Mouse (Mus musculus) G1E-ER4 (cell line): ENCODE measurements around the gene Ttc28. TPM values are rescaled to one million over a fixed set of nuclear protein-coding genes. Genes with fewer than 3 reads are reported as not detected.

Experiments
- GATA1 ChIP-seq: IDR thresholded peaks from one replicate; pipeline ENCODE4 v1.8.0; 2012; ENCODE audit warnings: low read length, inconsistent platforms
- polyA plus RNA-seq: library from polyadenylated mRNA; stranded (reverse); fragments of >175 nt; gene quantifications from 2 replicates; pipeline ENCODE4 v1.2.3, GENCODE M21; 2012

The Ttc28 gene
- polyA plus RNA-seq, 1 experiment: 0.62 TPM

DNA sequence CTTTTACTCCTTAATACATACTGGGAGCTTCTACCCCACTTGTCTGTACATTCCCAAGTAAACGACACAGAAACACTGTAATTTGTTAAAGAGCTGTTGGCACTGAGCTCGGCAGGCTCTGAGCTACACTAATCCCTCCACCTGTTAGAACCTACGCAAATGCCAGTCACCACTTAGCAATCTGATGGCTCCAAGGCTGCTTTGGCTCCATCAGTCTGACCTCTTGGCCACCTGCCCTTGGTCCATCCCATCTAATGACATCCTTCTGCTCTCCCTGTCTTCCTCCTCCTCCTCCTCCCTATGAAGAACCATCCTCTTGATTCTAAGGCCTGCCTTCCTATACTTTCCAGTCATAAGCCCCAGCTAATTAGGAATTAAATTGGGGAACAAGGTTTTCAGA is 437.9 kb downstream of the Ttc28 start:
- no peak for TF ChIP-seq GATA1

- no peak for TF ChIP-seq GATA1
Observed at GRCm38 (mm10) chr5:111318946-111319345, 439.3 kb downstream of the Ttc28 start.

DNA sequence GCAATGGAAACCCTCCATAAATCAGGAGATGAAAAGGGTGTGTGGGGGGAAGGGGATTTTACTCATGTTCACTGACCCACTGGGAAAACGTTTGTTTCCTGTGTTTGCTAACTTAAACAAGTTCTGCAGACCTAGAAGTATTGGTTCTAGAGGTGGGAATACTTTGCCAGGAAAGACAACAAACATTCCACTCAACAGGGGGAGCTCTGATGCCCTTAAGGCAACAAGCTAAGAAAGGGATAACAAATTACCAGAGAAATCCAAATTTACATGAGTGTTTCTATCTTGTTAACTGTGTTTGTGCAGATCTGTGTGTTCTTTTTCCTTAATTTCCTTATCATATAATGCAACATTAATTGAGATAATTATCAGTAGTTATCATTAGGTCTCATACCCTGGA is 446.2 kb downstream of the Ttc28 start:
- no peak for TF ChIP-seq GATA1

- no peak for TF ChIP-seq GATA1
Observed at GRCm38 (mm10) chr5:111327420-111327819, 447.8 kb downstream of the Ttc28 start.

DNA sequence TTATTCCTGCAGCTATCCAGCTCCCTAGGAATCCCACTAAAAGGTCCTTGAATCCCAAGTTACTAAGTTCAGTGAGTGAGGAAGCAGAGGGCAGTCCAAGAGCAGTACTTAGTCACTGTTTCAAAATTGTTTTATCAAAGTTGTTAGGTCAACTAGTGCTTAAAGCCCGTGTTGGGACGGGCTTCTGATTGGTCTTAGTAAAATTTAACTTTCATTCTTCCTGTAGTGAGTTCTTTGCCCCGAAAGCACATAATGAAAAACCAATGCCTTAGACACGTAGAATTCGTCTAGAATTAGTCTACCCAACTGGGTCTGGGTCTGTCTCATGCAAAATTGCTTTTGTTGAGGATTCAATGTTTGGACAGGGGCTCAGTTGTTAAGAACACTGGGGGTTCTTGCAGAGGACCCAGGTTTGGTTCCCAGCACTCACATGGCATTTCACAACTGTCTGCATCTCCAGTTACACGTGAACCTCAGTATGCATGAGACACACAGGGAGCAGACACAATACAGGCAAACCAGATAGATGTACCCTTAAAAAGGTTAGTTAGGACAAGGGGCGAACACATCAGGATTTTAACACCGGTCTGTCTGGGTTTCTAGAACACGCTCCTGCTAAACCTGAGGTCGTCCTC is 450.3 kb downstream of the Ttc28 start:
- no peak for TF ChIP-seq GATA1

- no peak for TF ChIP-seq GATA1
Observed at GRCm38 (mm10) chr5:111330417-111331098, 451.0 kb downstream of the Ttc28 start, which contains the start of gene Pitpnb. Gene Pitpnb (plus strand): TSS chr5:111330763.

- TF ChIP-seq GATA1: no peak
Observed at GRCm38 (mm10) chr5:111331099-111331435, 451.5 kb downstream of the Ttc28 start.

- no peak for TF ChIP-seq GATA1
Observed at GRCm38 (mm10) chr5:111335939-111336691, 456.5 kb downstream of the Ttc28 start.

Other genes starting within 250 kb of the Ttc28 start
- gene Noc4l, start 226.4 kb upstream of the Ttc28 start, polyA plus RNA-seq: 228 and 255 TPM in 2 replicates
- gene Ddx51, start 226.4 kb upstream of the Ttc28 start, polyA plus RNA-seq: 14.9 and 18.8 TPM in 2 replicates
- gene Ep400, start 109.1 kb upstream of the Ttc28 start, polyA plus RNA-seq: 86.1 and 147 TPM in 2 replicates
- 131 and 177 TPM in 2 replicates for gene Pus1, start 99.1 kb upstream of the Ttc28 start, polyA plus RNA-seq
- 139 and 154 TPM in 2 replicates for gene Ulk1, start 69.7 kb upstream of the Ttc28 start, polyA plus RNA-seq
- gene Hscb, start 40.0 kb upstream of the Ttc28 start, polyA plus RNA-seq: 53.4 and 69.7 TPM in 2 replicates
- gene Chek2, start 39.8 kb upstream of the Ttc28 start, polyA plus RNA-seq: 1.6 and 2.0 TPM in 2 replicates